Mouse (Mus musculus): ENCODE data around the gene Gm12248.

DNA sequence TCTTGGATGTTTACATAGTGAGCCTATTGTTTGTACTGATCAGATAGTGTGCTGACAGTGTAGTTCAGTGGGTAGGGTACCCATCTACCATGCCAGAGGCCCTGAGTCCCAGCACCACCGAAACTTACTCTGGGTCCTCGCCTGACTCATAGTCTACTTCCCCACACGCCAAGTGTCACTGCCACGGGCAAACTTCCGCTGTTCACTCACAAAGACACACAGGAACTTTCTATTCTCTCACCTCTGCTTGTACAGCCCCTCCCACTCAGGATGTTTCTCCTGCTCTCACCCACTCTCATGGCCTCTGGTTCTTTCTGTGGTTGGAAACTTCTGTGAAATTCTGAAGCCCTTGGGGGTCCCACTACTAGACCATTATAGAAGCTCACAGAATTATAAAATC lies 3.2 kb upstream of the Gm12248 start:
- no peak for TF ChIP-seq CTCF (IDR thresholded peaks at IDR 0.05)
- TF ChIP-seq EP300 (IDR thresholded peaks at IDR 0.05) = no peak

Measured in lung, postnatal 0 days (tissue).